Mouse (Mus musculus): ENCODE data around the gene Zfp36l2.

DNA sequence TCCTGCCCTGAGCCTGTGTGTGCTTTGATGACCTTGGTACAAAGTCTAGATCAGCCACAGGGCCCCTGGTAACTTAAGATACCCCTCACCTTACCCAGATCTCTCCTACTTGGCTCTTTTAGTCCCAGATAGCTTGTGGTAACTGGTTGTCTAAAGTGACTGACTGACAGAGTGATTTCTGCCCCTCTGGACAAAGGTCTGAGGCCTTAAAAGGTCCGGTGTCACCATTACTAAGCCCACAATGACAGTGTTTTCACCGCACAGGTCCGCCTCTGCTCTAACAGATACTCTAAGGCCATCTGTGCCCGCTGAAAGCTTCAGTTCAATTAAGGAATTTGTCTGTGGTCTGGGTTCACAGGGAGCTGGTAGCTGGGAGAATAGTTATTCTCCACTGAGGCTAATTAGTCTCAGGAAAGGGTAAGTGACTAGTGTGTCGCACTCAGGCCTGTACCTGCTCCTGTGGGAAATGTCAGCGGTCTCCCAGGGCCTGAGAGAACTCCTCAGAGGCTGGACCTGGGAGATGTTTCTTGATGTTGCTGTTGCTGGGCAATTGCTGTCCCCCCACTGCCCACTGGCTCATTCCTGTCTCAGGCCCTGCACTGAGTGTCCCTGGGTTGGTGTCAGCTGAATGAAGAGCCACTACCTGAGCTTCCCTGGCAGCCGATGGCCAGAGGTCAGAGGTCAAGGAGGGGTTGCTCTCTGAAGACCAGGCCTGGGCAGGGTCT, 41.1 kb downstream of the Zfp36l2 start:
- TF ChIP-seq E2F4 (IDR thresholded peaks at IDR 0.05; ENCODE audit: insufficient read depth) (no peak), MAX (IDR thresholded peaks at IDR 0.05; ENCODE audit: low read depth) (no peak), POLR2A (IDR thresholded peaks at IDR 0.05; ENCODE audit: insufficient read length, low read depth) (no peak), TCF12 (IDR thresholded peaks at IDR 0.05; ENCODE audit: insufficient read depth, poor library complexity, severe bottlenecking) (no peak)

Measured in myocyte (in vitro differentiated cells).